Mouse (Mus musculus) erythroblast, embryonic 14.5 days (primary cell): ENCODE results near the gene Rgs17. TPM values are rescaled to one million over a fixed set of nuclear protein-coding genes. Genes with fewer than 3 reads are reported as not detected.
"Not testable (repeated sequence)": the region's sequence is repeated elsewhere in the genome, so short reads cannot be mapped to it uniquely, and the experiment has no call there.

Experiments used
- H3K27me3 ChIP-seq: 2 replicates; pipeline ENCODE4 v1.6.1; 2012; ENCODE audit warnings: inconsistent platforms; ENCODE audit not compliant: control insufficient read depth
- H3K36me3 ChIP-seq: 2 replicates; pipeline ENCODE4 v1.6.1; 2012; ENCODE audit warnings: mild to moderate bottlenecking, inconsistent platforms; ENCODE audit not compliant: control insufficient read depth
- H3K4me1 ChIP-seq: 2 replicates; pipeline ENCODE4 v1.6.1; 2012; ENCODE audit warnings: inconsistent platforms; ENCODE audit not compliant: control insufficient read depth
- H3K4me3 ChIP-seq: replicated peaks from 2 replicates; pipeline ENCODE3; 2012; ENCODE audit warnings: moderate library complexity, mild to moderate bottlenecking, inconsistent platforms
- H3K9me3 ChIP-seq: 2 replicates; pipeline ENCODE4 v1.6.1; 2012; ENCODE audit warnings: low read length, inconsistent platforms, mixed read lengths; ENCODE audit not compliant: control insufficient read depth
- GATA1 ChIP-seq: IDR thresholded peaks from 2 replicates; pipeline ENCODE4 v1.6.1; 2012; ENCODE audit warnings: low read length, inconsistent platforms, mixed read lengths
- TAL1 ChIP-seq: IDR thresholded peaks from 3 replicates; pipeline ENCODE4 v1.6.1; 2012; ENCODE audit warnings: low read length, inconsistent platforms, mixed read lengths
- polyA plus RNA-seq: library from polyadenylated mRNA; stranded (reverse); fragments of >175 nt; gene quantifications from 2 replicates; pipeline ENCODE4 v1.2.3, GENCODE M21; 2012

Gene Rgs17
- 0.02 TPM in 1 of 2 replicates, not detected in the other for polyA plus RNA-seq

- Histone ChIP-seq H3K27me3 (peaks cover 30% of the 10 kb centered on the region), H3K4me3 (no peak within 1 kb of the TSS), H3K9me3 (no peaks in the 10 kb centered on the region), H3K36me3 (no peaks in the 10 kb centered on the region), H3K4me1 (no peaks in the 10 kb centered on the region)
- TF ChIP-seq GATA1, result no peak
- TF ChIP-seq TAL1, result no peak
Observed at GRCm38 (mm10) chr10:5922294-5922828, at the start of gene Rgs17. Gene Rgs17, minus strand, starts transcription at chr10:5922400.

GRCm38 (mm10) chr10:5967655-5968054 lies 45.5 kb upstream of the Rgs17 start:
- Histone ChIP-seq H3K4me3 (no peak overlapping the region), H3K4me1 (no peaks in the 10 kb centered on the region), H3K9me3 (no peaks in the 10 kb centered on the region), H3K36me3 (no peaks in the 10 kb centered on the region), H3K27me3 (no peaks in the 10 kb centered on the region)
- TF ChIP-seq TAL1 (no peak), GATA1 (no peak)

GRCm38 (mm10) chr10:5953787-5954186 lies 31.6 kb upstream of the Rgs17 start:
- H3K4me1 ChIP-seq, H3K36me3 ChIP-seq, H3K9me3 ChIP-seq, H3K4me3 ChIP-seq, H3K27me3 ChIP-seq: not testable (repeated sequence)

- H3K9me3 ChIP-seq, result no peaks in the 10 kb centered on the region
- no peaks in the 10 kb centered on the region for H3K4me1 ChIP-seq
- H3K36me3 ChIP-seq, result no peaks in the 10 kb centered on the region
- H3K4me3 ChIP-seq, result no peak overlapping the region
- TF ChIP-seq GATA1 (no peak), TAL1 (no peak)
- H3K27me3 ChIP-seq, result peaks cover 30% of the 10 kb centered on the region
Observed at GRCm38 (mm10) chr10:5924261-5924660, 2.1 kb upstream of the Rgs17 start.

- no peak overlapping the region for H3K4me3 ChIP-seq
- H3K36me3 ChIP-seq, result no peaks in the 10 kb centered on the region
- H3K27me3 ChIP-seq, result peaks cover 30% of the 10 kb centered on the region
- H3K9me3 ChIP-seq, result no peaks in the 10 kb centered on the region
- no peak for TF ChIP-seq GATA1
- H3K4me1 ChIP-seq, result no peaks in the 10 kb centered on the region
Observed at GRCm38 (mm10) chr10:5923096-5923495, 896 bp upstream of the Rgs17 start.

- H3K27me3 ChIP-seq, result peaks cover 30% of the 10 kb centered on the region
- TF ChIP-seq GATA1, result no peak
- TF ChIP-seq TAL1, result no peak
- H3K36me3 ChIP-seq, result no peaks in the 10 kb centered on the region
- no peaks in the 10 kb centered on the region for H3K4me1 ChIP-seq
- no peaks in the 10 kb centered on the region for H3K9me3 ChIP-seq
- H3K4me3 ChIP-seq, result no peak overlapping the region
Observed at GRCm38 (mm10) chr10:5921771-5922170, 429 bp downstream of the Rgs17 start.

- Histone ChIP-seq H3K4me3 (no peak overlapping the region), H3K4me1 (no peaks in the 10 kb centered on the region), H3K27me3 (peaks cover 30% of the 10 kb centered on the region), H3K36me3 (no peaks in the 10 kb centered on the region), H3K9me3 (no peaks in the 10 kb centered on the region)
- TF ChIP-seq TAL1 (no peak), GATA1 (no peak)
Observed at GRCm38 (mm10) chr10:5921031-5921551, 1.1 kb downstream of the Rgs17 start.

- no peaks in the 10 kb centered on the region for H3K27me3 ChIP-seq
- no peaks in the 10 kb centered on the region for H3K9me3 ChIP-seq
- no peak for TF ChIP-seq GATA1
- TF ChIP-seq TAL1, result no peak
- no peaks in the 10 kb centered on the region for H3K36me3 ChIP-seq
- no peak overlapping the region for H3K4me3 ChIP-seq
- no peaks in the 10 kb centered on the region for H3K4me1 ChIP-seq
Observed at GRCm38 (mm10) chr10:5904399-5904798, 17.8 kb downstream of the Rgs17 start.

GRCm38 (mm10) chr10:5901777-5902176 lies 20.4 kb downstream of the Rgs17 start:
- no peaks in the 10 kb centered on the region for H3K36me3 ChIP-seq
- H3K27me3 ChIP-seq, result no peaks in the 10 kb centered on the region
- no peaks in the 10 kb centered on the region for H3K4me1 ChIP-seq
- H3K4me3 ChIP-seq, result no peak overlapping the region
- H3K9me3 ChIP-seq, result no peaks in the 10 kb centered on the region
- no peak for TF ChIP-seq GATA1
- no peak for TF ChIP-seq TAL1

- Histone ChIP-seq H3K36me3 (no peaks in the 10 kb centered on the region), H3K27me3 (no peaks in the 10 kb centered on the region), H3K9me3 (no peaks in the 10 kb centered on the region), H3K4me3 (no peak overlapping the region), H3K4me1 (no peaks in the 10 kb centered on the region)
- TF ChIP-seq GATA1 (no peak), TAL1 (no peak)
Observed at GRCm38 (mm10) chr10:5900731-5901130, 21.5 kb downstream of the Rgs17 start.
